Mouse (Mus musculus) 416B (cell line): ENCODE data around the gene Med13.

ENCODE experiments used
- DNase-seq: peaks from one replicate; pipeline ENCODE4 v3.0.0; 2011; ENCODE audit warnings: low read depth

Gene Med13

GRCm38 (mm10) chr11:86291714-86292113 lies 65.7 kb downstream of the Med13 start:
- no peak for DNase-seq

GRCm38 (mm10) chr11:86285729-86286128 lies 71.7 kb downstream of the Med13 start:
- DNase-seq = no peak

GRCm38 (mm10) chr11:86278442-86279102 lies 78.8 kb downstream of the Med13 start:
- no peak for DNase-seq

GRCm38 (mm10) chr11:86257460-86258076 lies 99.8 kb downstream of the Med13 start, which contains the start of gene Ints2:
Gene Ints2, minus strand, starts transcription at chr11:86257575.
- DNase-seq = peak; percentile 94

GRCm38 (mm10) chr11:86257054-86257453 lies 100.3 kb downstream of the Med13 start:
- no peak for DNase-seq

GRCm38 (mm10) chr11:86253342-86253741 lies 104.1 kb downstream of the Med13 start:
- DNase-seq = no peak

GRCm38 (mm10) chr11:86232446-86232845 lies 125.0 kb downstream of the Med13 start:
- peak; percentile 21 for DNase-seq

GRCm38 (mm10) chr11:86231781-86232350 lies 125.5 kb downstream of the Med13 start:
- DNase-seq = no peak

- DNase-seq = no peak
Observed at GRCm38 (mm10) chr11:86226646-86227180, 130.7 kb downstream of the Med13 start.

- DNase-seq = no peak
Observed at GRCm38 (mm10) chr11:86225761-86226160, 131.6 kb downstream of the Med13 start.
